Mouse (Mus musculus): ENCODE measurements around the gene Abcg5. TPM values are rescaled to one million over a fixed set of nuclear protein-coding genes. Genes with fewer than 3 reads are reported as not detected.

Gene Abcg5
- polyA plus RNA-seq, 1 experiment from 2014 or later = 1.1 TPM

DNA sequence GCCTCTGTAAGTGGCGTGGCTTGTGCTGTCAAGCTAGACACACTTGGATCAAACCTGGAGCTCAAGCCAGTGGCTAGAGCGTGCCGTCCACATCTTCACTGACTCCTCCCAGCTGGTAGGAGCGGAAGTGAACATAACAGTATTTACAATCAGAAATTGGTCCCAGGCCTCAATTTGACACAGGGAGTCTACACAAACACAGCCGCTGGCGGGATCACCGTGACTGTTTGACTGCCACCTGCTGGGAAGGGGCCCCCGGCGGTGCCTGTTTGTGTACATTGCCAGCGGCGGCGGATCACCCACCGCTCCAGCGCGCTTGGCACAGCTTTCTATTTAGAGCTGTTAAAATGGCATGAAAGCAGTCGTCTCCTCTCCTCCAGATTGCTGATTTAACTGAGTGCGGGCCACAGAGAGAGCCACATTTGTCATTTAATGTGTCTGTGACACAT lies 26.6 kb upstream of the Abcg5 start:
- no peaks in the 10 kb centered on the region for H3K27me3 ChIP-seq (ENCODE audit: low read depth, poor library complexity, severe bottlenecking)
- H3K9me3 ChIP-seq (replicated peaks) = no peaks in the 10 kb centered on the region
- H3K36me3 ChIP-seq = peaks cover 73% of the 10 kb centered on the region
- WGBS = 76% methylated on average over 17 of the region's 17 CpGs
- H3K4me1 ChIP-seq = no peaks in the 10 kb centered on the region; the same call in 1 of the 2 replicates
- DNase-seq (ENCODE audit: low spot score) = no peak
- H3K4me3 ChIP-seq = no peak overlapping the region
- no peak overlapping the region for H3K27ac ChIP-seq

DNA sequence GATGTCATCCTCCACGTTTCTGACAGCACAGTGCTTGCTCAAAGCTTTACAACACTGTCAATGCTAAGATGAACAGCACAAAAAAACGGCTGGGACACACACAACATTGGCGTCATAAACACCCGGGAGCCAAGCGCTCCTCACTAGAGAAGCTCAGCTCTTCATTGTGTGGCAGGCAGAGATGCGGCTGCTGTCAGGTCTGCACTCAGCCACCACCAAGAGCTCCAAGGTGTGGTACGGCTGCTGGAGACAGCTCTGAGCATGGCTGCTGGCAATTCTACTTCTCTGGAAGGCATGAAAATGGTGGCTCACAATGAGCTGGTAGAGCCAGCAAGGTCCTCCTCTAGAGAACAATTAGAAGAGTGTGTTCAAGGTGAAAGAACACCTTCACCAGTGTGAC lies 26.0 kb upstream of the Abcg5 start:
- Histone ChIP-seq H3K27ac (no peak overlapping the region), H3K4me3 (no peak overlapping the region), H3K9me3 (replicated peaks) (no peaks in the 10 kb centered on the region), H3K36me3 (peaks cover 76% of the 10 kb centered on the region), H3K27me3 (ENCODE audit: low read depth, poor library complexity, severe bottlenecking) (no peaks in the 10 kb centered on the region), H3K4me1 (no peaks in the 10 kb centered on the region; the same call in 1 of the 2 replicates)
- no peak for DNase-seq (ENCODE audit: low spot score)
- 92% methylated on average over 7 of the region's 7 CpGs for WGBS

DNA sequence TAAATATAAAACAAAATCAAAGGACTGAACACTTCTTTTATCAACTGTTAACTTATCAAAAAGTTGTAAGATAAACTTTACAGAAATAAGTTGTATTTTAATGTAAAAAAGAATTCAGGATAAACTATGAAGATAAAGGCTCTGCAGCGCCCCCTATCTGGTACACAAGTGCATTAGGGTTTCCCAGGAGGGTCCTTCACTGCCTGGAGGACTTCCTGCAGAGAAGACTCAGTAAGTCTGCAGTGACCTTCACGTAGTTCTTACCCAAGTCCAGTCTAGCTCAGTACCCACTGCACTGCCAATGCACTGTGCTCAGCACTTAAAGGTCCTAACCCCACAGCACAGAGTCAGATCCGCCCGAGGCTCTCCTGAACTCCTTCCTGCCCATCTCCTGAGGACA lies 24.6 kb upstream of the Abcg5 start:
- no peak for DNase-seq (ENCODE audit: low spot score)
- Histone ChIP-seq H3K4me1 (no peaks in the 10 kb centered on the region; the same call in 1 of the 2 replicates), H3K4me3 (no peak overlapping the region), H3K27me3 (ENCODE audit: low read depth, poor library complexity, severe bottlenecking) (no peaks in the 10 kb centered on the region), H3K9me3 (replicated peaks) (no peaks in the 10 kb centered on the region), H3K36me3 (peaks cover 70% of the 10 kb centered on the region), H3K27ac (no peak overlapping the region)
- 73% methylated on average over 4 of the region's 4 CpGs for WGBS

DNA sequence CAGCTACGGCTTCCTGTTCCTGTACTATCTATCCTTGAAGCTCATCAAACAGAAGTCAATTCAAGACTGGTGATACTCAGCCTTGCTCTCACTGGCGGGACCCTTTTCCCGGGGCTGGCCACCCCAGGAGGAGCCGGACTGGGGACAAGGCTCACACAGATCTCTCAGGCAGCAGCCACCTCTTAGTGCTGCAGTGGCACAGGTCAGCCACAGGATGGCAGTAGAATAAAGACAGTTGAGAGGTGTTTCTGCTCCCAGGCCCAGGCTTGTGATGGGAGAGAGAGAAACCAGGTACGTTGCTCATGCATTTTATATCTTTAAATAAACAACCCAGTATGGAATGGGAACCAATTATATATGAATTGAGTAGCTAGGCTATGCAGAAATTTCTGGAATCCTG lies 15.9 kb upstream of the Abcg5 start:
- Histone ChIP-seq H3K4me1 (peaks cover 9% of the 10 kb centered on the region), H3K36me3 (peaks cover 5% of the 10 kb centered on the region; the same call in 1 of the 2 replicates), H3K4me3 (no peak overlapping the region), H3K9me3 (replicated peaks) (no peaks in the 10 kb centered on the region), H3K27me3 (ENCODE audit: low read depth, poor library complexity, severe bottlenecking) (0 out of 2 replicates have a peak, but pooled peaks cover 6% of the 10 kb centered on the region), H3K27ac (no peak overlapping the region)
- 31% methylated on average over 5 of the region's 5 CpGs for WGBS
- DNase-seq (ENCODE audit: low spot score) = peak; percentile 66

DNA sequence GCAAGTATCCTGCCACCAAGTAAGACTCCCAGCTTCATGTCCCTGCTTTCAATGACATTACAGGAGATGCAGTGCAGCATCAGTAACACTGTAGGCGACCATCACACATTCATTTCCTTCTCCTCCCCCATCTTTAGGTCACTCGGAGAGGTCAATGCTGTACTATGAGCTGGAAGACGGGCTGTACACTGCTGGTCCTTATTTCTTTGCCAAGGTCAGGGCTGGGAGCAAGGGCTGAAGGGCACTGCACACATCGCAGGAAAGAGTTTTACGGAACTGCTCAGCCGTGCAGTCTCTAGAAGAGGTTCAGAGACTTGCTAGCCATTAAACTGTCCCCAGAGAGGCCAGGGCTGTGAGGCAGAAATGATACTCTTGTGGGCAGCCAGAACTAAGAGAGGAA lies 13.7 kb upstream of the Abcg5 start:
- Histone ChIP-seq H3K27ac (no peak overlapping the region), H3K9me3 (replicated peaks) (no peaks in the 10 kb centered on the region), H3K4me1 (peaks cover 13% of the 10 kb centered on the region), H3K27me3 (ENCODE audit: low read depth, poor library complexity, severe bottlenecking) (0 out of 2 replicates have a peak, but pooled peaks cover 6% of the 10 kb centered on the region), H3K36me3 (no peaks in the 10 kb centered on the region), H3K4me3 (no peak overlapping the region)
- WGBS = 75% methylated on average over 6 of the region's 6 CpGs
- no peak for DNase-seq (ENCODE audit: low spot score)

DNA sequence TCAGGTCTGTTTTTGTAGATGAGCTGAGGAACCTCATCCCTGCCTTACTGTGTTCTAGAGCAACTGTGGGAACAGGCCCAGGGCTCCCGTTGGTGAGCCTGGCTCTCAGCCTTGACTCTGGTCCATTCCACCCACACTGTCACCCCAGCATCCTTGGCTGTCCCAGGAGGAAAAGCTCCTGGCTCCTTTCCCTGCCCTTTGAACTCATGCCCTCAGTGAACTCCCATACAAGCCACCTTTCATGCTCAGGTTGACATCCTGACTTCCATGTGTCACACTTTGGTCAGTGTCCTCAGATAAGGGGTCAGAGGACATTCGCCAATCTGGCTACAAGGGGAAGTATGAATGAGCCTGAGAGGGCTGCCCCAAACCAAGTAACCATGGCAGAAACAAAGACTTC lies 10.9 kb upstream of the Abcg5 start:
- 86% methylated on average over 2 of the region's 2 CpGs for WGBS
- H3K4me3 ChIP-seq = no peak overlapping the region
- H3K36me3 ChIP-seq = no peaks in the 10 kb centered on the region
- 0 out of 2 replicates have a peak, but pooled peaks cover 6% of the 10 kb centered on the region for H3K27me3 ChIP-seq (ENCODE audit: low read depth, poor library complexity, severe bottlenecking)
- DNase-seq (ENCODE audit: low spot score) = no peak
- no peaks in the 10 kb centered on the region for H3K9me3 ChIP-seq (replicated peaks)
- H3K27ac ChIP-seq = no peak overlapping the region
- H3K4me1 ChIP-seq = peaks cover 5% of the 10 kb centered on the region; the same call in 1 of the 2 replicates

DNA sequence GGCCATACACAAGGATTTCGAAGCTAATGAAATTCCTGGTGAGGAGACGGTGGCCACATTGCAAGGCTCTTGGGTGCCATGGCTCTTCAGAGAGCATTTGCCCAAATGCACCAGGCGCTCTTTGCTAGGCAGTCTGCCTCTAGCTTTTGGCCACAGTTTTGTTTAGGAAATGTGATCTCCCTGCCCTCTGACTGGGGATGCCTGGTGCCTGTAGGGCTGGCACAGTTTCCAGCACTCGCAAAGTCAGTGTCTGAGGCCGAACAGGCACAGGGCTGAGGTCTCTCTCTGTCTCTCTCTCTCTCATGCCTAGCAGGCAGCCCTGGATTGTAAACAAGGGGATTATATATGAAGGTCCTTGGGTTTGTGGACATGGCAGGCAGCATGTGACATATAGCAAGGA lies 7.3 kb upstream of the Abcg5 start:
- H3K27ac ChIP-seq = no peak overlapping the region
- WGBS = 80% methylated on average over 5 of the region's 5 CpGs

DNA sequence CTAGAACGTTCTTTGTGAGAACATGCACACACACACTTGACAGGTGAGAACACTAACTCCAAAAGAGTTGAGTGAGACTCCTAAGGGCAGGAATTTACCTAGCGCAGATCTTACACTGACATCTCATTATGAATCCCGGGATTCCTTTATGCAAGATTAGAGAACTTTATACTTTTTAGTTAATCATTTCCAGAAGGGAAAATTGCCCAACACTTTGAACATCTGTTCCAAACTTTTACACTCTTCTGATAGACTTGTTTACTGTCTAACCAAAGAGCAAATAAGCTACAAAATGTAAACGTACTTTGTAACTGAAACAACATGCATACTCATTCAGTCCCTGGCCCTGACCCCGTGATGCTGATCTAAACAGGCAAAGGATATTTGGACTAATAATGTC lies 6.5 kb upstream of the Abcg5 start:
- no peak overlapping the region for H3K4me3 ChIP-seq
- H3K4me1 ChIP-seq = peaks cover 13% of the 10 kb centered on the region
- no peaks in the 10 kb centered on the region for H3K27me3 ChIP-seq (ENCODE audit: low read depth, poor library complexity, severe bottlenecking)
- H3K27ac ChIP-seq = no peak overlapping the region
- 84% methylated on average over 5 of the region's 5 CpGs for WGBS
- no peaks in the 10 kb centered on the region for H3K36me3 ChIP-seq
- H3K9me3 ChIP-seq (replicated peaks) = no peaks in the 10 kb centered on the region
- DNase-seq (ENCODE audit: low spot score) = no peak

More for the DNA sequence above, 7.3 kb upstream of the Abcg5 start:
- Histone ChIP-seq H3K4me1 (peaks cover 7% of the 10 kb centered on the region; the same call in 1 of the 2 replicates), H3K9me3 (replicated peaks) (no peaks in the 10 kb centered on the region), H3K4me3 (no peak overlapping the region), H3K36me3 (no peaks in the 10 kb centered on the region), H3K27me3 (ENCODE audit: low read depth, poor library complexity, severe bottlenecking) (0 out of 2 replicates have a peak, but pooled peaks cover 2% of the 10 kb centered on the region)
- DNase-seq (ENCODE audit: low spot score) = no peak

DNA sequence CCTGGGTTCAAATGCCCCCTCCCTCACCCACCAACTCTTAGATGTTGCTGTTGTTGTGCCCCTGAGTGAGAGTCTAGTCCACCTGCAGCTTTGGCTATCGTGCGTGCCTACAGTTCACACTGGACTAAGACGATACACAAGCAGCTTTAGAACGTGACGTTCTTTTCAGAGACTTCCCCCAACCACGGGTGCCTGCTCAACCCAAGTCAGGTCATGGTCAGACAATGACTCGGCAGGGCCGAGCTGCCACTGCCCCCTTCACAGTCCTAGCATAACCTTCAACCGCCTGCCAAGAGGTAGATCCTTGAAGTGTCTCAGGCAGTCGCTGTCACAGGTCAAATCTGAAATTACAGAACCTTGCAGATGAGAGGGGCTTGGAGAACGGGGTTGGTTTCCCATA lies 6.0 kb upstream of the Abcg5 start:
- WGBS = 93% methylated on average over 11 of the region's 11 CpGs
- Histone ChIP-seq H3K4me3 (no peak overlapping the region), H3K9me3 (replicated peaks) (no peaks in the 10 kb centered on the region), H3K36me3 (no peaks in the 10 kb centered on the region), H3K27ac (no peak overlapping the region), H3K4me1 (peaks cover 18% of the 10 kb centered on the region), H3K27me3 (ENCODE audit: low read depth, poor library complexity, severe bottlenecking) (no peaks in the 10 kb centered on the region)
- DNase-seq (ENCODE audit: low spot score) = no peak

DNA sequence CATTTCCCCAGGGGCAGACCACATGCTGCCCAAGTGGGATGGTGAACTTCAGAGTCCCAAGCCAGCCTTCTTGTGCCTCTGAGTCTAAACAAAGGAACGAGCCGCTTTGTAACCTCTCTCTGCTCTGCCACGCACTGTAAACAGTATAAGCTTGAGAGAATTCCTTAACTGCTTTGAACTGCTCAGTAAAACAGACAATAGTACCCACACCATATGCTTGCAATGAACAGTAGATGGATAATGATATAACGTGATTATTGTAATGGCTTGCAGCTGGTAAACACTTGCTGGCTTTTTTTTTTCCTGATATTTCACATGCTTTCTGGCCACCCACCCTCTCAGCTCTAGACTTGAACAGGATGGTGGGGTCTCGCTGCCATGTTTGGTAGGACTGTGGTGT lies 5.2 kb upstream of the Abcg5 start:
- Histone ChIP-seq H3K27ac (no peak overlapping the region), H3K27me3 (ENCODE audit: low read depth, poor library complexity, severe bottlenecking) (no peaks in the 10 kb centered on the region), H3K4me1 (peaks cover 26% of the 10 kb centered on the region), H3K9me3 (replicated peaks) (no peaks in the 10 kb centered on the region), H3K36me3 (no peaks in the 10 kb centered on the region), H3K4me3 (no peak overlapping the region)
- WGBS = 71% methylated on average over 5 of the region's 5 CpGs
- no peak for DNase-seq (ENCODE audit: low spot score)

DNA sequence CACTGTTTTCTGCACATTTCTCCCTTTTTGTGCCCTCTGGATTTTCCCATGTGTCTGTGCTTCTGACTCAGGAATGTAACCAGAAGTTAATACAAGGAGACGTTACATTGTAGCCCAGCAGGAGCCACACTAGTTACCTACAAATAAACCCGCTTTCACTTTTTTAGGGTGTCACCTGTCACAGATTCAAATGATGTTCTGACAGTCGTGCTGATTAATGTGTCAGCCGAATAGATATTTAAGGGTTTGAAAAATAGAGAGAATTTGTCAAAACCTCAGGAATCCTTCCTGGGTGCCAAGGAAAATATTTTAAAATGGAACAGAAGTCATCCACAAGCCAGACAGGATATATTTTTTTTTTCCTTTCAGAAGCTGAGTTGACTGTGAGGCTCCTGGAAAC lies 2.5 kb upstream of the Abcg5 start:
- Histone ChIP-seq H3K4me1 (peaks cover 26% of the 10 kb centered on the region), H3K27me3 (ENCODE audit: low read depth, poor library complexity, severe bottlenecking) (no peaks in the 10 kb centered on the region), H3K4me3 (no peak overlapping the region), H3K36me3 (no peaks in the 10 kb centered on the region), H3K27ac (0 out of 2 replicates have a peak overlapping the region, but pooled peaks have one; percentile 62), H3K9me3 (replicated peaks) (no peaks in the 10 kb centered on the region)
- WGBS = 87% methylated on average over 4 of the region's 4 CpGs
- DNase-seq (ENCODE audit: low spot score) = no peak

DNA sequence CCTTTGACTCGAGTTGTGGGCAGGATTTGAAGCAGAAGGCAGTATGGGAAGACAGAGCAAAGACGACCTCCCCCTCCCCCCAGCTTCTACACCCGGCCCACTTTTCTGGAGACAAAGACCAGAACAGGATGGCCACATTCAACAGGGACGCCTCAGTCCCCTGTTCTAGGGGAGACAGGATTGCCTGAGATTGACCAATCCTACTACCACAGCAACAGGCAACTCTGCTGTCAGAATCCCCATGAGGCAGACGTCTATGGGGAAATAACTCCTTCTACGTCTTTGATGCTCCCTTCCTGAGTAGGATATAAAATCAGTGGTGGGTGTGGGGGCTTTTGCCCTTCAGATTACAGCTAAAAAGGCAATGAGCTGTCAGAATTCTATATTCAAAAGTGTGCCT lies 1.5 kb upstream of the Abcg5 start:
- peak overlapping the region; percentile 62; the same call in 1 of the 2 replicates for H3K27ac ChIP-seq
- no peak for DNase-seq (ENCODE audit: low spot score)

DNA sequence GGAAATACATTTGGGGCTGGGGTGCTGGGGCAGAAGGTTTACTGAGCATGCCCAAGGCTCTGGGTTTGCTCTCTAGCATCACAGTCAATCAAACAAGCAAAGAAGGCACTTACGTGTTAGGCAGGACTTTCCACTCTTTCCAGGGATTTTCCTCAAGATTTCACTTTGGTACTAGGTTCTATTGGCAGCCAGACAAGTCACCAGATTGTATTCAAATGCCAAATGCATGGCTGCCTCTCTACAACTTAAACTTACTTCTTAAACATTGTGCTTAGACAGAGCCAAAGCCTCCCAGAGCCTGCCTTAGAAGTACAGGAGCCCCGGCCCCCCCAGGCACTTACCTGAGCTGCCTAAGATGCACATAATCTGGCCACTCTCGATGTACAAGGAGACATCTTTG lies 1.1 kb downstream of the Abcg5 start:
- H3K4me3 ChIP-seq = no peak overlapping the region
- WGBS = 85% methylated on average over 3 of the region's 3 CpGs
- no peaks in the 10 kb centered on the region for H3K9me3 ChIP-seq (replicated peaks)
- no peak for DNase-seq (ENCODE audit: low spot score)
- peaks cover 26% of the 10 kb centered on the region for H3K4me1 ChIP-seq
- no peak overlapping the region for H3K27ac ChIP-seq
- H3K27me3 ChIP-seq (ENCODE audit: low read depth, poor library complexity, severe bottlenecking) = no peaks in the 10 kb centered on the region
- H3K36me3 ChIP-seq = no peaks in the 10 kb centered on the region

More for the DNA sequence above, 1.5 kb upstream of the Abcg5 start:
- 33% methylated on average over 6 of the region's 6 CpGs for WGBS
- H3K36me3 ChIP-seq = no peaks in the 10 kb centered on the region
- H3K27me3 ChIP-seq (ENCODE audit: low read depth, poor library complexity, severe bottlenecking) = no peaks in the 10 kb centered on the region
- no peak overlapping the region for H3K4me3 ChIP-seq
- H3K4me1 ChIP-seq = peaks cover 26% of the 10 kb centered on the region
- H3K9me3 ChIP-seq (replicated peaks) = no peaks in the 10 kb centered on the region

DNA sequence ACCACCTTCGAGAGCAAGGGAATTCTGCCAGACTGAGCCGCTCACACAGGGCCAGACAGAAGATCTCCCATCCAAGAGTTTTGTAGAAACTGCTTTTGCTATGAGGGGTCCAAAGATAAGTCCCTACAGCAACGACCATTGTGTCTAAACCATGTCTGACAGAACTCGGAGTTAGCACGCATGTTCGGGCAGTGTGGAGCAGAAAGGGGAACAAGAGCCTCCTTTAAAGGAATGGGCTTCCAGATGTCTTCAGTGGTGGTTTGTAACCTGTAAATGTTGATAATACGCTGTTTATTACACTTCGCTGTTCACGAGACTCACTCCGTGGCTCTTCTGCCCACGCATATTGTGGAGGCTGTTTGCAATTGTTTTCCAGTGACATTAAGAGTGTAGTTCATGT lies 5.2 kb downstream of the Abcg5 start:
- Histone ChIP-seq H3K4me1 (peaks cover 11% of the 10 kb centered on the region), H3K9me3 (replicated peaks) (no peaks in the 10 kb centered on the region), H3K4me3 (no peak overlapping the region), H3K36me3 (no peaks in the 10 kb centered on the region), H3K27ac (no peak overlapping the region), H3K27me3 (ENCODE audit: low read depth, poor library complexity, severe bottlenecking) (peaks cover 11% of the 10 kb centered on the region; the same call in 1 of the 2 replicates)
- 94% methylated on average over 11 of the region's 11 CpGs for WGBS
- DNase-seq (ENCODE audit: low spot score) = no peak

All from limb, embryonic 10.5 days (tissue).